Mouse (Mus musculus) stomach, postnatal 0 days (tissue): Measurements from ENCODE around the gene Vps11. TPM values are rescaled to one million over a fixed set of nuclear protein-coding genes. Genes with fewer than 3 reads are reported as not detected.
"Not testable (repeated sequence)": the region's sequence is repeated elsewhere in the genome, so short reads cannot be mapped to it uniquely, and the experiment has no call there.

ENCODE experiments used
- ATAC-seq: fragments of 200-750 bp; cut with Nextera tagmentation; 2 replicates; pipeline ENCODE4 v1.8.0; 2017; ENCODE audit not compliant: low FRiP score, low TSS enrichment
- DNase-seq: peaks from one replicate; pipeline ENCODE4 v3.0.0-alpha.2; 2016; ENCODE audit warnings: low spot score
- H3K27ac ChIP-seq: fragments of 300-500 bp; sonication (generic); replicated peaks from 2 replicates; pipeline ENCODE4 v1.5.1; 2014; ENCODE audit warnings: mild to moderate bottlenecking, control low read depth
- H3K27me3 ChIP-seq: fragments of 300-500 bp; sonication (generic); 2 replicates; pipeline ENCODE4 v1.6.1; 2014; ENCODE audit warnings: low read length; ENCODE audit not compliant: control insufficient read depth, insufficient read depth
- H3K36me3 ChIP-seq: fragments of 300-500 bp; sonication (generic); 2 replicates; pipeline ENCODE4 v1.6.1; 2014; ENCODE audit warnings: low read length, mixed read lengths; ENCODE audit not compliant: control insufficient read depth, insufficient read depth
- H3K4me1 ChIP-seq: fragments of 300-500 bp; sonication (generic); replicated peaks from 2 replicates; pipeline ENCODE4 v1.6.1; 2014; ENCODE audit warnings: antibody characterized with exemption; ENCODE audit not compliant: control insufficient read depth, insufficient read depth
- H3K4me2 ChIP-seq: fragments of 300-500 bp; sonication (generic); replicated peaks from 2 replicates; pipeline ENCODE4 v1.6.1; 2014; ENCODE audit warnings: low read depth, mild to moderate bottlenecking, control low read depth, moderate library complexity
- H3K4me3 ChIP-seq: fragments of 300-500 bp; sonication (generic); 2 replicates; pipeline ENCODE4 v1.5.1; 2014; ENCODE audit warnings: low read depth, low read length, control low read depth
- H3K9ac ChIP-seq: fragments of 300-500 bp; sonication (generic); 2 replicates; pipeline ENCODE4 v1.6.1; 2014; ENCODE audit warnings: mild to moderate bottlenecking, low read length, control low read depth, mixed read lengths
- H3K9me3 ChIP-seq: fragments of 300-500 bp; sonication (generic); 2 replicates; pipeline ENCODE4 v1.6.1; 2016; ENCODE audit warnings: low read length; ENCODE audit not compliant: control insufficient read depth
- CTCF ChIP-seq: IDR thresholded peaks from 2 replicates; pipeline ENCODE4 v1.5.1; 2016; ENCODE audit warnings: antibody characterized with exemption, low read depth, mild to moderate bottlenecking, moderate library complexity
- EP300 ChIP-seq: optimal IDR thresholded peaks from 2 replicates; pipeline ENCODE3; 2016; ENCODE audit warnings: antibody characterized with exemption
- WGBS: fragments of 180-500 bp; shearing (Covaris S2); extraction: QIAGEN DNeasy Blood & Tissue Kit; methylation state at CpG from one replicate; pipeline ENCODE4 v1.1.7; 2014; 5-methylcytosine and 5-hydroxymethylcytosine counted together
- polyA plus RNA-seq: library from polyadenylated mRNA; unstranded; fragments of >200 nt; fragmentation: Nextera tagmentation; extraction: Ambion mirVana; gene quantifications from 2 replicates; pipeline ENCODE4 v1.2.1, GENCODE M21; 2015

The Vps11 gene
- polyA plus RNA-seq = 15.8 and 18.2 TPM in 2 replicates

DNA sequence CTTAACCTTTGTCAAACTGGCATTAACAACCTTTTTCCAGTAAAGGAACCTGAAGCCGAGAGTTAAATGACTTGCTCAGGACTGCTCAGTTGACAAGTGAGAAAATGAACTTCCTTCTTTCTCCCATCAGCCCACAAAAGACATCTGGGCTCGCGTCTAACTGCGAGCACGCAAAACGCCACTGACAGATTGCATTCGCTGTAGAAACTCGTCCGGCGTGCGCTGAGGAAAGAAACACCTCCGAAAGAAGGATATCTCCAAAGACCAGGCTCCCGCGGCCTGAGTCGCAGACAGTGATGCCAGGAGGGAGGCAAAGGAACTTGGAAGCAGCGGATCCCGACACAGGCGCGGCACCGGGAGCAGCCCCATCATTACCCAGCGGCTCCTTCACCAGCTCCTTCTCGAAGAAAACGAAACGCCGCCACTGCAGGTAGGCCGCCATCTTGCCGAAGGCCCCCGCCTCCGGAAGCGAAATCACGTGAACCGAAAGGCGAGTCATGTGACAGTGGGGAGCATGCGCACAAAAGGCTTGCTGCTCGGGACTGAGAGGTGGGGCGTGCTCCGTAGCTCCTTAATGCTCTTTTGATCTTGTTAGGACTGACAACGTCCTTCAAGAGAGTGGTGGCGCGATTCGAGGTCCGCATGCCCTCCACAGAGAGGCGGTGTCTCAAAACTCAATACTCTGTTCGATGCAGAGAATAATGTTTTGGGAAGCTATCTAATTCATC is at the start of gene Vps11:
Vps11 (minus strand) TSS at position 481 of the 728 bp plus-strand sequence.
- TF ChIP-seq CTCF (peak; percentile 27; the same call in 1 of the 2 replicates), EP300 (no peak)
- ATAC-seq (peak; percentile 92), DNase-seq (peak; percentile 96)
- Histone ChIP-seq H3K4me1 (no peaks in the 10 kb centered on the region), H3K36me3 (peaks cover 17% of the 10 kb centered on the region), H3K4me2 (peak within 1 kb of the TSS; percentile 76), H3K27ac (peak within 1 kb of the TSS; percentile 67), H3K4me3 (peak within 1 kb of the TSS; percentile 77), H3K27me3 (no peaks in the 10 kb centered on the region), H3K9ac (peak within 1 kb of the TSS; percentile 88), H3K9me3 (no peaks in the 10 kb centered on the region)
- WGBS = under 1% methylated on average over 44 of the region's 44 CpGs

DNA sequence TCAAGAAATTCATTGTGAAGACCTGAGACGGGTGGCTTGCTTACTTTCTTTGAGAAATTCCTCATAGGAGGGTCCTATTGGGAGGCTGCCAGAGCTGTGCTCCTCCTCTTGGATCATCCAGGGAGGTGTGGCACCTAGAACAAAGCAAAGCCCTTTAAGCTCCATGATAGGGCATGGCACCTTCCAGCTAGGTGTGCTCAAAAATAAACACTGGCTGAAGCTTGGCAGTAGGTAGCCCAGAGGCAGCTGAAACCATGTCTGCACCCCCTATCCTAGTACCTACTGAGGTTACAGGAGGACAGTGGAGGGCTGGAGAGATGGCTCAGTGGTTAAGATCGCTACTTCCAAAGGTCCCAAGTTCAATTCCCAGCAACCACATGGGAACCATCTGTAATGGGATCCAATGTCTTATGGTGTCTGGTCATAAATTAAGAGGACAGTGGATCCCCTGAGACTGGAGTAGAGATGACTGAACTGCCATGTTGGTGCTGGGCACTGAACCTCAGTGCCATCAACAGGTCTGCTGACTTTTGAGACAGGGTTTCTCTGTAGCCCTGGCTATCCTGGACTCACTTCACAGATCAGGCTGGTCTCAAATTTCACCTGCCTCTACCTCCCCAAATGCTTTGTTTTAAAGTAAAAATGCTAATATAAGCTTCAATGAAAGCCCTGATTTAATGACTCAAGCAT is 49.3 kb upstream of the Vps11 start:
- ATAC-seq (no peak), DNase-seq (no peak)
- no peak overlapping the region for H3K27ac ChIP-seq
- H3K4me3 ChIP-seq = no peak overlapping the region
- H3K4me1 ChIP-seq = no peaks in the 10 kb centered on the region
- H3K27me3 ChIP-seq = no peaks in the 10 kb centered on the region
- TF ChIP-seq CTCF = no peak
- no peak for TF ChIP-seq EP300
- peaks cover 15% of the 10 kb centered on the region; the same call in 1 of the 2 replicates for H3K36me3 ChIP-seq
- H3K9ac ChIP-seq = no peak overlapping the region
- WGBS = 69% methylated on average over 2 of the region's 2 CpGs
- no peaks in the 10 kb centered on the region for H3K9me3 ChIP-seq
- no peak overlapping the region for H3K4me2 ChIP-seq

DNA sequence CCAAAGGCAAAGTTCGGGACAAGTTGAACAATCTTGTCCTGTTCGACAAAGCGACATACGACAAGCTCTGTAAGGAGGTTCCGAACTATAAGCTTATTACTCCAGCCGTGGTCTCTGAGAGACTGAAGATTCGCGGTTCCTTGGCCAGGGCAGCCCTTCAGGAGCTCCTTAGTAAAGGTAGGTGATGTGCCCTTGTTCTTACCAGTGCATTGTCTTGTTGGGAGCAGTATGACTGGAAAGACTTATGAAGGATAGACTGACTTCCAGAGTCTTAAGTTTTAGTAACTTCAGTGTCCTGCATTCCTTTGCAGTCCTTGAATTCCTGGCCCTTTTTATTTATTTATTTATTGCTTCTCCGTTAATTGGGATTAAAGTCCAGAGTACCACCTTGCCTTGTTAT is 47.2 kb upstream of the Vps11 start:
- not testable (repeated sequence) for H3K9me3 ChIP-seq, H3K27ac ChIP-seq, ATAC-seq, H3K9ac ChIP-seq, H3K27me3 ChIP-seq, DNase-seq, H3K4me1 ChIP-seq
- Histone ChIP-seq H3K4me3 (peak overlapping the region; percentile 77; the same call in 1 of the 2 replicates), H3K36me3 (peaks cover 18% of the 10 kb centered on the region), H3K4me2 (peak overlapping the region; percentile 79)
- 80% methylated on average over 9 of the region's 9 CpGs for WGBS

DNA sequence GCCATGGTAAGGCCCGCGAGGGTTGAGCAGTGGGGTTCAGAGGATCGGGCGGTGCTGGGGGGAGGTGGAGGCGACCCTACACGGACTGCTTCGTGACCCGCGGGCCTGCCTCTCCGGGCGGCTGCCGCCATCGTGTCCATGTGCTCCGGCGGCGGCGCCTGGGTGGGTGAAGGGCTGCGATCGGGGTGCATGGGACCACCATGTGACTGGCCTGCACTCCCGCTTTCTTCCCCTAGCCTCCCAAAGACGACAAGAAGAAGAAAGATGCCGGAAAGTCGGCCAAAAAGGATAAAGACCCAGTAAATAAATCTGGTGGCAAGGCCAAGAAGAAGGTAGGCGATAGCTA is 46.3 kb upstream of the Vps11 start:
- DNase-seq (no peak), ATAC-seq (no peak)
- Histone ChIP-seq H3K27ac (peak overlapping the region; percentile 89), H3K27me3 (no peaks in the 10 kb centered on the region), H3K9me3 (no peaks in the 10 kb centered on the region), H3K4me3 (peak overlapping the region; percentile 77), H3K4me2 (peak overlapping the region; percentile 79), H3K36me3 (peaks cover 15% of the 10 kb centered on the region), H3K9ac (peak overlapping the region; percentile 83), H3K4me1 (no peaks in the 10 kb centered on the region)
- under 1% methylated on average over 24 of the region's 24 CpGs for WGBS
- TF ChIP-seq CTCF (no peak), EP300 (peak; percentile 36)

DNA sequence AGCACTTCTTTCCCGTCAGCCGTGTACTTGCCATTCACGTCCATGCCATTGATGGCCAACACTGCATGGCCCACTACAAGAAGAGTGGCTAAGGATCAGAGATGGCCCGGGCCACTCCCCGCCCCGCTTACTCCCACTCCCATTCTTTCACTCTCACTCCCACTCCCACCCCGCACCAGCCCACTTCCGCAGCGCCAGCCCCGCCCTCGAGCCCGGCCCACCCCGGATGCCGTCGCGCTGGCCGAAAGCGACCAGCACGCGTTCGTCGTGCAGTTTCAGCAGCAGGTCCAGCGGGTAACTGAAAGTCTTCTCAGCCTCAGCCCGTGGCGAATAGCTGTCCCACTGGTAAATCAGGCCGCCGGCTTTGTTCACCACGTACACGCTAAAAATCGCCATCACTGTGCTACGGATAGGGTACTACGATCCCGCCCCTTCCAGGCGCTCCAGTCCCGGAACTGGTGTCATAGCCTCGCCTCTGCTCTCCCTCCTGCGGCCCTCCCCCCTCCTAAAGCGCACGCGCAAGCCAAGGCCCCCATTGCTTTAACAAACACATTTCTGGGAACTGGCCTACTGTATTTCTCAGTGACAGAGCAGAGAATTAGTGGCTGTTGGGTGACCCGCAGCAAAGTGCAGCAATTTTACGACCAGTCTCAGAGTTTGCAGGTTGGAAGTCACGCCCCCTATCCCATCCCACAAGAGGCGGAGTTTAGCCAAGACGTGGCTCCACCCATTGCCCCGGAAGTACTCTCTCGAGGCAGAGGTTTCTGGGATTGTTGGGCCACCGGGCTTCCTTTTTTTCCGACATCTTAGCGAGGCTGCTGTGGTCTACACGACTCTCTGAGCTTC is 45.7 kb upstream of the Vps11 start, which contains the start of the genes Rps25 and Trappc4:
Rps25 (plus strand) TSS at position 234 of the 846 bp plus-strand sequence.
Trappc4 (minus strand) TSS at position 695 of the 846 bp plus-strand sequence.
- no peaks in the 10 kb centered on the region for H3K4me1 ChIP-seq
- TF ChIP-seq EP300 (peak; percentile 80), CTCF (no peak)
- peak within 1 kb of the TSS; percentile 83 for H3K9ac ChIP-seq
- no peaks in the 10 kb centered on the region for H3K27me3 ChIP-seq
- H3K4me2 ChIP-seq = peak within 1 kb of the TSS; percentile 79
- peaks cover 18% of the 10 kb centered on the region for H3K36me3 ChIP-seq
- peak within 1 kb of the TSS; percentile 77 for H3K4me3 ChIP-seq
- peak within 1 kb of the TSS; percentile 89 for H3K27ac ChIP-seq
- WGBS = under 1% methylated on average over 51 of the region's 51 CpGs
- DNase-seq = peak; percentile 95
- no peaks in the 10 kb centered on the region for H3K9me3 ChIP-seq
- ATAC-seq = peak; percentile 95
